Mouse (Mus musculus): ENCODE data around the gene Nudt16l1.

GRCm38 (mm10) chr16:4894201-4894908, 44.2 kb upstream of the Nudt16l1 start:
- TF ChIP-seq CTCF (conservative IDR thresholded peaks at IDR 0.05; ENCODE audit: insufficient read depth, insufficient read length, low read depth, low read length) (no peak), POLR2A (IDR thresholded peaks at IDR 0.05; ENCODE audit: low read depth, low read length) (no peak)

Data from kidney, adult 2 months (tissue).